Mouse (Mus musculus) cerebellum, adult 2 months (tissue): ENCODE measurements around the gene Bag6.
A peak's percentile ranks its signal among the peaks of the same experiment; 100 is the strongest.

ENCODE experiments used
- CTCF ChIP-seq: fragments of 200-500 bp; IDR thresholded peaks from 2 replicates; pipeline ENCODE4 v1.5.1; 2011; ENCODE audit warnings: low read depth, mild to moderate bottlenecking, control low read depth, low read length, moderate library complexity, borderline replicate concordance; ENCODE audit not compliant: insufficient read depth
- POLR2A ChIP-seq: fragments of 200-500 bp; IDR thresholded peaks from 2 replicates; pipeline ENCODE4 v1.6.1; 2011; ENCODE audit warnings: low read length, control low read depth, borderline replicate concordance; ENCODE audit not compliant: insufficient read depth

DNA sequence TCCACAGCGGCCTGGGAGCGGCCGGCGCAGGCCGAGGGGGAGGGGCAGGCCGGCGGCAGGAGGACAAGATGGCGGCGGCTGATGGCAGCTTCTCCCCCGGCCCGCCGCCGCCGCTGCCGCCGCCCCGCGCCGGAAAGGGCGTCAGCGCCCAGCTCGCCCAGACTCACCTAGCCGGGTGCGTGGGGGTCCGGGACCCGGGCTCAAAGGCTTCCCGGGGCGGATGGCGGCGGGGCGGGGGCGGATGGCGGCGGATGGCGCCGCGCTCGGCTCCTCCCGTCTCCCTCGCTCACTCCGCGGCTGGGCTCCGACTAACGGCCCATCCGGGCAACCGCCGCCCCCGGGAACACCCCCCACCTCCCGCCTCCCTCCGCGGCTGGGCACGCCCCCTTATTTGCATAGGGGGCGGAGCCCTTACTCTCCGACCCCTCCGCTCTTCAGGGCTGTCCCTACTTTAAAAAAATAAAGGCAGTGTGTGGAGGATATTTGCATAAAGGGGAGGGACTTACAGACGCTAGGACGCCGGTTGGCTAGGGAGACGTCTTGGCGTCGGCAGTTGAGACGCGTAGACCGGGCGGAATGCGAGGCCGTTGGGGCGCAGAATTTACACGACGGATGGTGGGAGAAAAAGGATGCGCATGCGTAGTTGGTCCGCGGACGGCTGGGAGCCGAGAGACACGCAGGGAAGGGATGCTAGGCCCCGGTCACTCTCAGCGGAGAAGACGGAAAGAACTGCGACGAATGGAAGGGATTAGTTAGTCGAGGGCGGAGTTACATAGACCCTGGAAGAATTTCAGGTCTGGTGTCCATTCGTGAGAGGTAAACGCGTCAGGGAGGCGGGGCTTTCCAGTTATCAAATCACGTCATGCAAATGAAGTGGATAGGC, 29.8 kb downstream of the Bag6 start, which contains the start of gene Prrc2a:
- TF ChIP-seq CTCF (no peak), POLR2A (peak; percentile 98)
